Mouse (Mus musculus) liver, postnatal 0 days (tissue): ENCODE results near the gene Flad1. TPM values are rescaled to one million over a fixed set of nuclear protein-coding genes. Genes with fewer than 3 reads are reported as not detected.
A peak's percentile ranks its signal among the peaks of the same experiment; 100 is the strongest.

Experiments
- ATAC-seq: fragments of 200-750 bp; cut with Nextera tagmentation; 2 replicates; pipeline ENCODE4 v1.8.0; 2017; ENCODE audit warnings: mild to moderate bottlenecking, moderate library complexity
- DNase-seq: peaks from one replicate; pipeline ENCODE4 v3.0.0-alpha.2; 2016
- H3K27ac ChIP-seq: fragments of 300-500 bp; sonication (generic); 2 replicates; pipeline ENCODE4 v1.5.1; 2014; ENCODE audit warnings: antibody characterized with exemption, moderate library complexity, mild to moderate bottlenecking, low read depth
- H3K27me3 ChIP-seq: fragments of 300-500 bp; sonication (generic); 2 replicates; pipeline ENCODE4 v1.6.1; 2014; ENCODE audit warnings: low read length, control low read depth, mixed read lengths; ENCODE audit not compliant: insufficient read depth
- H3K36me3 ChIP-seq: fragments of 300-500 bp; sonication (generic); replicated peaks from 2 replicates; pipeline ENCODE4 v1.6.1; 2014; ENCODE audit warnings: mild to moderate bottlenecking, control low read depth, low read length, moderate library complexity, mixed read lengths; ENCODE audit not compliant: insufficient read depth
- H3K4me1 ChIP-seq: fragments of 300-500 bp; sonication (generic); 2 replicates; pipeline ENCODE4 v1.6.1; 2014; ENCODE audit warnings: antibody characterized with exemption, mild to moderate bottlenecking, control low read depth; ENCODE audit not compliant: insufficient read depth
- H3K4me2 ChIP-seq: fragments of 300-500 bp; sonication (generic); 2 replicates; pipeline ENCODE4 v1.6.1; 2014; ENCODE audit warnings: low read depth, mild to moderate bottlenecking, low read length, moderate library complexity, mixed read lengths
- H3K4me3 ChIP-seq: fragments of 300-500 bp; sonication (generic); 2 replicates; pipeline ENCODE4 v1.5.1; 2014; ENCODE audit warnings: low read depth, low read length
- H3K9ac ChIP-seq: fragments of 300-500 bp; sonication (generic); replicated peaks from 2 replicates; pipeline ENCODE4 v1.6.1; 2014; ENCODE audit warnings: mild to moderate bottlenecking, moderate library complexity
- H3K9me3 ChIP-seq: fragments of 300-500 bp; sonication (generic); 2 replicates; pipeline ENCODE4 v1.6.1; 2016; ENCODE audit warnings: mild to moderate bottlenecking, control low read depth, low read length, mixed read lengths
- CTCF ChIP-seq: sonication (generic); IDR thresholded peaks from 2 replicates; pipeline ENCODE4 v1.5.1; 2016; ENCODE audit warnings: antibody characterized with exemption, low read depth
- EP300 ChIP-seq: IDR thresholded peaks from 2 replicates; pipeline ENCODE4 v1.6.1; 2016; ENCODE audit warnings: antibody characterized with exemption, low read depth, mild to moderate bottlenecking
- WGBS: fragments of 180-500 bp; shearing (Covaris S2); extraction: QIAGEN DNeasy Blood & Tissue Kit; methylation state at CpG from one replicate; pipeline ENCODE4 v1.1.7; 2014; ENCODE audit not compliant: insufficient replicate concordance; 5-methylcytosine and 5-hydroxymethylcytosine counted together
- polyA plus RNA-seq: library from polyadenylated mRNA; unstranded; fragments of >200 nt; fragmentation: Nextera tagmentation; extraction: Ambion mirVana; gene quantifications from 2 replicates; pipeline ENCODE4 v1.2.1, GENCODE M21; 2015

Gene Flad1
- polyA plus RNA-seq, 1 experiment from 2014 or later: 18.8 TPM

- peaks cover 11% of the 10 kb centered on the region for H3K4me1 ChIP-seq
- no peak within 1 kb of the TSS for H3K4me3 ChIP-seq
- H3K9me3 ChIP-seq: no peaks in the 10 kb centered on the region
- no peak within 1 kb of the TSS for H3K27ac ChIP-seq
- 58% methylated on average over 10 of the region's 10 CpGs for WGBS
- no peaks in the 10 kb centered on the region for H3K27me3 ChIP-seq
- no peak within 1 kb of the TSS for H3K4me2 ChIP-seq
- H3K36me3 ChIP-seq: no peaks in the 10 kb centered on the region
- TF ChIP-seq CTCF (no peak), EP300 (no peak)
- H3K9ac ChIP-seq: no peak within 1 kb of the TSS
- ATAC-seq (no peak), DNase-seq (no peak)
Measured at GRCm38 (mm10) chr3:89454401-89455177, 42.9 kb upstream of the Flad1 start, which contains the start of gene Pmvk. Gene Pmvk (plus strand): TSS chr3:89454541.

GRCm38 (mm10) chr3:89451916-89452315, 40.2 kb upstream of the Flad1 start:
- H3K4me1 ChIP-seq: peaks cover 11% of the 10 kb centered on the region
- no peak for TF ChIP-seq CTCF
- TF ChIP-seq EP300: no peak
- H3K4me3 ChIP-seq: no peak overlapping the region
- DNase-seq (no peak), ATAC-seq (no peak)
- H3K36me3 ChIP-seq: peaks cover 10% of the 10 kb centered on the region
- H3K27me3 ChIP-seq: no peaks in the 10 kb centered on the region
- H3K27ac ChIP-seq: no peak overlapping the region
- 85% methylated on average over 1 of the region's 1 CpGs for WGBS
- no peak overlapping the region for H3K4me2 ChIP-seq
- H3K9me3 ChIP-seq: no peaks in the 10 kb centered on the region
- no peak overlapping the region for H3K9ac ChIP-seq

GRCm38 (mm10) chr3:89449541-89449940, 37.9 kb upstream of the Flad1 start:
- no peak for TF ChIP-seq EP300
- peak; percentile 83 for TF ChIP-seq CTCF
- no peak overlapping the region for H3K4me3 ChIP-seq
- peaks cover 8% of the 10 kb centered on the region; the same call in 1 of the 2 replicates for H3K4me1 ChIP-seq
- DNase-seq (peak; percentile 87), ATAC-seq (peak; percentile 83)
- H3K9ac ChIP-seq: no peak overlapping the region
- peak overlapping the region; percentile 57 for H3K4me2 ChIP-seq
- H3K9me3 ChIP-seq: no peaks in the 10 kb centered on the region
- H3K27me3 ChIP-seq: no peaks in the 10 kb centered on the region
- peaks cover 30% of the 10 kb centered on the region for H3K36me3 ChIP-seq
- H3K27ac ChIP-seq: no peak overlapping the region
- 27% methylated on average over 7 of the region's 7 CpGs for WGBS

- H3K4me1 ChIP-seq: peaks cover 8% of the 10 kb centered on the region; the same call in 1 of the 2 replicates
- peak; percentile 43 for DNase-seq
- H3K9ac ChIP-seq: no peak overlapping the region
- no peaks in the 10 kb centered on the region for H3K27me3 ChIP-seq
- peaks cover 33% of the 10 kb centered on the region for H3K36me3 ChIP-seq
- H3K27ac ChIP-seq: no peak overlapping the region
- H3K9me3 ChIP-seq: no peaks in the 10 kb centered on the region
- 37% methylated on average over 13 of the region's 13 CpGs for WGBS
- ATAC-seq: peak; percentile 87
- TF ChIP-seq CTCF (no peak), EP300 (no peak)
- H3K4me2 ChIP-seq: peak overlapping the region; percentile 57
- no peak overlapping the region for H3K4me3 ChIP-seq
Measured at GRCm38 (mm10) chr3:89448720-89449537, 37.3 kb upstream of the Flad1 start.

- Histone ChIP-seq H3K4me2 (no peak overlapping the region), H3K9me3 (no peaks in the 10 kb centered on the region), H3K27me3 (no peaks in the 10 kb centered on the region), H3K36me3 (peaks cover 18% of the 10 kb centered on the region), H3K9ac (no peak overlapping the region), H3K4me1 (peaks cover 14% of the 10 kb centered on the region), H3K4me3 (no peak overlapping the region), H3K27ac (no peak overlapping the region)
- no peak for DNase-seq
- TF ChIP-seq CTCF (no peak), EP300 (no peak)
- no peak for ATAC-seq
- 70% methylated on average over 2 of the region's 2 CpGs for WGBS
Measured at GRCm38 (mm10) chr3:89440691-89441090, 29.0 kb upstream of the Flad1 start.

GRCm38 (mm10) chr3:89437269-89437668, 25.6 kb upstream of the Flad1 start:
- WGBS: 14% methylated on average over 5 of the region's 5 CpGs
- Histone ChIP-seq H3K4me3 (peak overlapping the region; percentile 63), H3K27ac (peak overlapping the region; percentile 59), H3K9ac (peak overlapping the region; percentile 71), H3K36me3 (peaks cover 18% of the 10 kb centered on the region), H3K9me3 (no peaks in the 10 kb centered on the region), H3K4me2 (peak overlapping the region; percentile 82), H3K4me1 (peaks cover 14% of the 10 kb centered on the region), H3K27me3 (no peaks in the 10 kb centered on the region)
- DNase-seq (no peak), ATAC-seq (peak; percentile 37; the same call in 1 of the 2 replicates)
- TF ChIP-seq EP300 (no peak), CTCF (no peak)
